Mouse (Mus musculus) gastrocnemius, adult 8-10 months (tissue): ENCODE measurements around the gene Pbxip1. TPM values are rescaled to one million over a fixed set of nuclear protein-coding genes. Genes with fewer than 3 reads are reported as not detected.

Experiments
- DNase-seq, 2 experiments: peaks; one replicate each; pipeline ENCODE4 v3.0.0; 2022; ENCODE audit warnings: low spot score in 2 of 2
- total RNA-seq, 4 experiments: library from RNA; stranded (reverse); gene quantifications; 2 replicates each; pipeline ENCODE4 v1.2.4; 2022

The Pbxip1 gene
- total RNA-seq, result 100 to 1,000 TPM; 248 to 302 (median 260) TPM

- DNase-seq, result peak; percentile 81
Measured at GRCm38 (mm10) chr3:89436176-89437113, at the start of gene Pbxip1. TSS of gene Pbxip1 (plus strand) at chr3:89436706.

GRCm38 (mm10) chr3:89387632-89388031, 48.9 kb upstream of the Pbxip1 start:
- DNase-seq, result peak in 1 of 2 experiments; percentile 43

GRCm38 (mm10) chr3:89388134-89388881, 48.2 kb upstream of the Pbxip1 start:
- peak; percentile 61 to 84 for DNase-seq

GRCm38 (mm10) chr3:89388901-89389740, 47.4 kb upstream of the Pbxip1 start:
- no peak for DNase-seq

GRCm38 (mm10) chr3:89390111-89390515, 46.4 kb upstream of the Pbxip1 start:
- DNase-seq, result peak; percentile 47 to 65

GRCm38 (mm10) chr3:89390699-89391662, 45.5 kb upstream of the Pbxip1 start:
- DNase-seq, result no peak

- peak; percentile 67 to 70 for DNase-seq
Measured at GRCm38 (mm10) chr3:89391663-89392511, 44.6 kb upstream of the Pbxip1 start.

GRCm38 (mm10) chr3:89392871-89393311, 43.6 kb upstream of the Pbxip1 start:
- peak in 1 of 2 experiments; percentile 42 for DNase-seq

- peak; percentile 99 for DNase-seq
Measured at GRCm38 (mm10) chr3:89393605-89394004, 42.9 kb upstream of the Pbxip1 start.

GRCm38 (mm10) chr3:89394006-89394893, 42.3 kb upstream of the Pbxip1 start, which contains the start of gene Zbtb7b:
TSS of gene Zbtb7b (minus strand) at chr3:89394776.
- DNase-seq, result peak; percentile 79 to 86

- peak; percentile 74 to 83 for DNase-seq
Measured at GRCm38 (mm10) chr3:89394894-89395256, 41.6 kb upstream of the Pbxip1 start.

GRCm38 (mm10) chr3:89395419-89395805, 41.1 kb upstream of the Pbxip1 start:
- no peak for DNase-seq

GRCm38 (mm10) chr3:89395806-89396653, 40.5 kb upstream of the Pbxip1 start:
- DNase-seq, result peak; percentile 57 to 64

GRCm38 (mm10) chr3:89396654-89397005, 39.9 kb upstream of the Pbxip1 start:
- DNase-seq, result no peak

GRCm38 (mm10) chr3:89401329-89401728, 35.2 kb upstream of the Pbxip1 start:
- DNase-seq, result no peak

- DNase-seq, result no peak
Measured at GRCm38 (mm10) chr3:89402693-89403092, 33.8 kb upstream of the Pbxip1 start, which contains the start of gene Lenep. TSS of gene Lenep (minus strand) at chr3:89402793.

- DNase-seq, result peak in 1 of 2 experiments; percentile 34
Measured at GRCm38 (mm10) chr3:89406887-89407286, 29.6 kb upstream of the Pbxip1 start.
